Mouse (Mus musculus): ENCODE results near the gene Crispld2. TPM values are rescaled to one million over a fixed set of nuclear protein-coding genes. Genes with fewer than 3 reads are reported as not detected.
A peak's percentile ranks its signal among the peaks of the same experiment; 100 is the strongest.

Crispld2 gene
- 7.7 and 11.1 TPM in 2 replicates for polyA plus RNA-seq (2015; fragmentation: Nextera tagmentation; extraction: Ambion mirVana)

GRCm38 (mm10) chr8:119992249-119992648 is at the start of gene Crispld2:
Gene Crispld2 (plus strand): TSS chr8:119992438.
- no peak within 1 kb of the TSS for H3K27ac ChIP-seq
- peaks cover 42% of the 10 kb centered on the region for H3K4me1 ChIP-seq

GRCm38 (mm10) chr8:119943616-119944015 is 48.6 kb upstream of the Crispld2 start:
- WGBS, result 71% methylated on average over 10 of the region's 10 CpGs
- Histone ChIP-seq H3K36me3 (peaks cover 89% of the 10 kb centered on the region), H3K9ac (no peak overlapping the region), H3K9me3 (replicated peaks) (no peaks in the 10 kb centered on the region), H3K4me2 (no peak overlapping the region), H3K27me3 (no peaks in the 10 kb centered on the region), H3K4me1 (peaks cover 25% of the 10 kb centered on the region), H3K4me3 (replicated peaks) (no peak overlapping the region), H3K27ac (0 out of 2 replicates have a peak overlapping the region, but pooled peaks have one; percentile 20)
- no peak for ATAC-seq (replicated peaks; ENCODE audit: low FRiP score)

More at GRCm38 (mm10) chr8:119992249-119992648, at the start of gene Crispld2:
- Histone ChIP-seq H3K9ac (no peak within 1 kb of the TSS), H3K36me3 (no peaks in the 10 kb centered on the region), H3K4me3 (replicated peaks) (peak within 1 kb of the TSS; percentile 38), H3K27me3 (peaks cover 43% of the 10 kb centered on the region), H3K9me3 (replicated peaks) (no peaks in the 10 kb centered on the region), H3K4me2 (peak within 1 kb of the TSS; percentile 61)
- WGBS, result under 1% methylated on average over 25 of the region's 25 CpGs
- peak; percentile 89 for ATAC-seq (replicated peaks; ENCODE audit: low FRiP score)

GRCm38 (mm10) chr8:119944096-119944811 is 48.0 kb upstream of the Crispld2 start:
- Histone ChIP-seq H3K9me3 (replicated peaks) (no peaks in the 10 kb centered on the region), H3K27me3 (no peaks in the 10 kb centered on the region), H3K4me1 (peaks cover 25% of the 10 kb centered on the region), H3K27ac (0 out of 2 replicates have a peak overlapping the region, but pooled peaks have one; percentile 20), H3K4me3 (replicated peaks) (no peak overlapping the region), H3K4me2 (no peak overlapping the region), H3K9ac (no peak overlapping the region), H3K36me3 (peaks cover 92% of the 10 kb centered on the region)
- peak; percentile 67 for ATAC-seq (replicated peaks; ENCODE audit: low FRiP score)
- WGBS, result 48% methylated on average over 9 of the region's 9 CpGs

DNA sequence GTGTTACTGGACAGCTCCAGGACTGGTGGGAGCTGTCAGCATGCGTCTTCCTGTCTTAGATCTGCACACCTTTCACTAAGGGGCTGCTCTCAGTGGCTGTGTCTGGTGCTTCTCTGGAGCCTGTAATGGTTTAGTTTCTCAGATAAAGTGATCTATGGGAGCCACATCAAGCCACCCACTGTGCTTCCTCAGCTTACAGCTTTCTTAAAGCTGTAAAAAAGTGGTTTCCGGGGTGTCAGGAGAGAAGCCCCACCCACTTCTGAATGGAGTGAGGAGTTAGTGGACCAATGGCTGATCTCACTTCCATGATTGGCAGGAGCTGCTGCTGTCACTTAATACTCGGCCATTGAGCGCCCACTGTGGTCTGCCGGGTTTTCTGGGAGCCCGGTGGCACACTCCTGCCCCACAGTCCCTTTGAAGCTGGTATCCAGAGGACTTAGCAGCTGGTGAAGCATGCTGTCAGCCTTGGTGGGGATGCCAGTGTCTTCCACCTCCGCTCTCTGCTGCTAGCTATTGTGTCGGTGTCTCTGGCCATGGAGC is 45.8 kb upstream of the Crispld2 start:
- H3K27ac ChIP-seq, result no peak overlapping the region
- no peak overlapping the region for H3K4me3 ChIP-seq (replicated peaks)
- H3K9ac ChIP-seq, result no peak overlapping the region
- WGBS, result 68% methylated on average over 8 of the region's 8 CpGs
- peaks cover 25% of the 10 kb centered on the region for H3K4me1 ChIP-seq
- peaks cover 96% of the 10 kb centered on the region for H3K36me3 ChIP-seq
- H3K4me2 ChIP-seq, result no peak overlapping the region
- H3K9me3 ChIP-seq (replicated peaks), result no peaks in the 10 kb centered on the region
- no peak for ATAC-seq (replicated peaks; ENCODE audit: low FRiP score)
- H3K27me3 ChIP-seq, result no peaks in the 10 kb centered on the region

DNA sequence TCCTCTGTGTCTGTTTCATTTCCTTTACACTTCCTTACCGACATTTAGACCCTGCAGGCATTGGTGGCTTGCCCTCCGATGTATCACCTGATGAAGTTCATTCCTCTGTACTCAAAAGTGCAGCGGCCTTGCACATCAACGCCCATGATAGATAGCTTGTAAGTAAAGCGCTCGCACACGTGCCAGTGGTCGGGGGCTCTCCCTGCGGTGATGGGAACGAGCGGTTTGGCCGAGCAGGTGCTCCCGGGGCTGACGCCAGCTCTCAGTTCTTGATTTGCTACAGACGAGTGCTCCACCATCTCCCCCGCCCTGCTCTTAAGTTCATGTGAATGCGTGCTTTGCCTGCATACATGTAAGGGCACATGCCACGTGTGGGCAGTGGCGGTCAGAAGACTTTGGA is 44.6 kb upstream of the Crispld2 start:
- Histone ChIP-seq H3K36me3 (peaks cover 96% of the 10 kb centered on the region), H3K4me1 (peaks cover 32% of the 10 kb centered on the region), H3K27ac (no peak overlapping the region), H3K9me3 (replicated peaks) (no peaks in the 10 kb centered on the region), H3K9ac (no peak overlapping the region), H3K27me3 (no peaks in the 10 kb centered on the region), H3K4me2 (no peak overlapping the region), H3K4me3 (replicated peaks) (no peak overlapping the region)
- WGBS, result 80% methylated on average over 19 of the region's 19 CpGs
- ATAC-seq (replicated peaks; ENCODE audit: low FRiP score), result no peak

DNA sequence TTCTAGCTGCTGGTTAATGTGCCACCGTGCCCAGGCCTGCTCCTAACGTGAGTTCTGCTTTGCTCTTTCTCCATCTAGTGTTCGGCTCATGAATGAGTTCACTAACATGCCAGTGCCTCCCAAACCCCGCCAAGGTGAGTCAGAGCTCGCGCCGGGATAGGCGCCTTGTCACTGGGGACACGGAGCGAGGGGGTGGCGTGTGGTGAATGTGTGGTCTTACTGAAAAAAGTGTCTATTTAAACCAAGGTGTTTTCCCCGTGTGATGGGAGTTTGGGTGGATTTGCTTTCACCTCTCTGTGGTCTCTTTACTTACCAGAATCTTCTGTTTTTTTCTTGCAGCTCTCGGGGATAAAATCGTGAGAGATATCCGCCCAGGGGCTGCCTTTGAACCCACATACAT is 43.9 kb upstream of the Crispld2 start:
- Histone ChIP-seq H3K9ac (no peak overlapping the region), H3K4me1 (peaks cover 28% of the 10 kb centered on the region), H3K9me3 (replicated peaks) (no peaks in the 10 kb centered on the region), H3K4me2 (no peak overlapping the region), H3K36me3 (peaks cover 96% of the 10 kb centered on the region), H3K27me3 (no peaks in the 10 kb centered on the region), H3K4me3 (replicated peaks) (no peak overlapping the region), H3K27ac (no peak overlapping the region)
- ATAC-seq (replicated peaks; ENCODE audit: low FRiP score), result no peak
- WGBS, result 86% methylated on average over 15 of the region's 15 CpGs

- 29% methylated on average over 7 of the region's 7 CpGs for WGBS
- H3K4me2 ChIP-seq, result no peak overlapping the region
- no peak overlapping the region for H3K9ac ChIP-seq
- H3K27me3 ChIP-seq, result no peaks in the 10 kb centered on the region
- H3K4me1 ChIP-seq, result peaks cover 7% of the 10 kb centered on the region
- H3K4me3 ChIP-seq (replicated peaks), result no peak overlapping the region
- peaks cover 98% of the 10 kb centered on the region for H3K36me3 ChIP-seq
- ATAC-seq (replicated peaks; ENCODE audit: low FRiP score), result no peak
- no peak overlapping the region for H3K27ac ChIP-seq
- no peaks in the 10 kb centered on the region for H3K9me3 ChIP-seq (replicated peaks)
Measured at GRCm38 (mm10) chr8:119952282-119952681, 40.0 kb upstream of the Crispld2 start.

DNA sequence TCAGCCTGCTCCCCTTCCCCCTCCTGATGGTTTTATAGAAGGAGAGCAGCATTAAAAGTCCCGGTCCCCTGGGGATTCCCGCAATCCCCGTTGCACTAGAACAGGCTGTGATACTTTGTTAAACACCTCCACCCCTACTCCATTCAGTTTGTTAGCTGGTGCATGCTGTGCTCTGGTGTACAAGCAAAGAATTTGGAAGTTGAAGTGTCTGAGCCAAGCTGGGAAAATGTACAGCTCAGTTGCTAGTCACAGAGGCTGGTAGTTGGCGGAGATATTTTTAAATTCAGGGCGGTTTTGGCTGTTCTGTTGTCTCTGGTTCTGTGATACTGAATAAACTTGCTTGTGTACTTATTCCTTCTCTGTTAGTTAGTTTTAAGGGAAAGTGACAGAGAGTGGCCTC is 39.5 kb upstream of the Crispld2 start:
- H3K27me3 ChIP-seq, result no peaks in the 10 kb centered on the region
- no peak overlapping the region for H3K9ac ChIP-seq
- no peak overlapping the region for H3K27ac ChIP-seq
- no peaks in the 10 kb centered on the region for H3K9me3 ChIP-seq (replicated peaks)
- H3K4me3 ChIP-seq (replicated peaks), result no peak overlapping the region
- H3K4me1 ChIP-seq, result peaks cover 7% of the 10 kb centered on the region
- no peak for ATAC-seq (replicated peaks; ENCODE audit: low FRiP score)
- 54% methylated on average over 5 of the region's 5 CpGs for WGBS
- peaks cover 98% of the 10 kb centered on the region for H3K36me3 ChIP-seq
- H3K4me2 ChIP-seq, result no peak overlapping the region

DNA sequence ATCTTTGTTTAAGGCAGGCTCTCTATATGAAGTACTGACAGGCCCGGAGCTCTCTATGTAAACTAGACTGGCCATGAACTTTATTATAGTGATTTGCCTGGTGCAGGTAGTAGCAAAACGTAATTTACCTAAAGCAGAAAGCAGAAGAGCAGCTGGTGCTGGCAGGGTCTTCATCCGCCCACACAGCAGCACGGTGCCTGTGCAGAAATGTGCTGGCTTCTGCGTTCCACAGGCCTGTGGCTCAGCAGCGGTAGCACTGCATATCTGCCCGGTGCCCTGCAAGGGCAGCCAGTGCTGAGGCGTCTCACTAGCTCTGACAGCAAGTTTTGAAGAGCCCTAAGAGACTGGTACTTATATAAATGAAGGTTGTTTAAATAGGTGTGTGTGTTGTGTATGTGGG is 36.9 kb upstream of the Crispld2 start:
- Histone ChIP-seq H3K9me3 (replicated peaks) (no peaks in the 10 kb centered on the region), H3K27ac (no peak overlapping the region), H3K4me1 (peaks cover 7% of the 10 kb centered on the region), H3K27me3 (no peaks in the 10 kb centered on the region), H3K36me3 (peaks cover 90% of the 10 kb centered on the region), H3K4me2 (no peak overlapping the region), H3K4me3 (replicated peaks) (no peak overlapping the region), H3K9ac (no peak overlapping the region)
- WGBS, result 88% methylated on average over 8 of the region's 8 CpGs
- no peak for ATAC-seq (replicated peaks; ENCODE audit: low FRiP score)

- 90% methylated on average over 10 of the region's 10 CpGs for WGBS
- no peak for ATAC-seq (replicated peaks; ENCODE audit: low FRiP score)
- Histone ChIP-seq H3K9ac (no peak overlapping the region), H3K36me3 (peaks cover 62% of the 10 kb centered on the region), H3K27ac (no peak overlapping the region), H3K4me1 (no peaks in the 10 kb centered on the region), H3K27me3 (no peaks in the 10 kb centered on the region), H3K4me3 (replicated peaks) (no peak overlapping the region), H3K4me2 (no peak overlapping the region), H3K9me3 (replicated peaks) (no peaks in the 10 kb centered on the region)
Measured at GRCm38 (mm10) chr8:119958076-119958475, 34.2 kb upstream of the Crispld2 start.

GRCm38 (mm10) chr8:119960531-119961104 is 31.6 kb upstream of the Crispld2 start:
- Histone ChIP-seq H3K27ac (no peak overlapping the region), H3K27me3 (no peaks in the 10 kb centered on the region), H3K4me2 (no peak overlapping the region), H3K4me1 (no peaks in the 10 kb centered on the region), H3K9me3 (replicated peaks) (no peaks in the 10 kb centered on the region), H3K36me3 (peaks cover 37% of the 10 kb centered on the region), H3K9ac (no peak overlapping the region), H3K4me3 (replicated peaks) (no peak overlapping the region)
- no peak; the same call in 1 of the 2 replicates for ATAC-seq (replicated peaks; ENCODE audit: low FRiP score)
- WGBS, result 63% methylated on average over 5 of the region's 5 CpGs

- Histone ChIP-seq H3K9me3 (replicated peaks) (peaks cover 6% of the 10 kb centered on the region; the same call in 1 of the 2 replicates), H3K36me3 (no peaks in the 10 kb centered on the region), H3K27me3 (no peaks in the 10 kb centered on the region), H3K27ac (no peak overlapping the region), H3K4me3 (replicated peaks) (no peak overlapping the region), H3K9ac (no peak overlapping the region), H3K4me2 (no peak overlapping the region), H3K4me1 (no peaks in the 10 kb centered on the region)
- no peak for ATAC-seq (replicated peaks; ENCODE audit: low FRiP score)
- 68% methylated on average over 4 of the region's 4 CpGs for WGBS
Measured at GRCm38 (mm10) chr8:119964859-119965258, 27.4 kb upstream of the Crispld2 start.

All from kidney, embryonic 15.5 days (tissue).